Mouse (Mus musculus): ENCODE measurements around the gene Sh3bp2.

DNA sequence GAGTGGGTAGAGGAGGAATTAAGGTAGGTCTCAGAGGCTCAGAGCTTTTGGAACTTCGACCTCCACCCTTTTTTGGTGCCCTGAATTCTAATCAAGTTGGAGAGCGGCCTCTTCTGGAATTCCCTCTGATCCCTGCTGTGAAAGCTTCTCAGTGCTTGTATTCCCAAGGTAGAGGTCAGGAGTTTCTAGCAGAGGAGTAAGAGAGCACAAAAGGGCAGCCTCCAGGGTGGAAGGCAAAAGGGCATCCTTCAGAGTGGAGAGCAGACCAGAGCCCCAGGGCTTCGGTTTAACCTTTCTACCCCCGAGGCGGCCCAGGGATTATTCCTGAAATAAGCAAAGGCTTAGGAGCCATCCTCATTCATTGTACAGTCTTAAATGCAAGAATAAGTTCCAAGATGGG is 64.4 kb downstream of the Sh3bp2 start:
- no peak for TF ChIP-seq CTCF (IDR thresholded peaks at IDR 0.05; ENCODE audit: borderline replicate concordance, control insufficient read depth, extremely low read depth, insufficient read depth, low read length, poor library complexity)
- no peak for TF ChIP-seq POLR2A (IDR thresholded peaks at IDR 0.05; ENCODE audit: control insufficient read depth, extremely low read depth, insufficient read depth, low read length, poor library complexity)

Data from thymus, adult 2 months (tissue).